Mouse (Mus musculus): ENCODE measurements around the gene Arhgap29. TPM values are rescaled to one million over a fixed set of nuclear protein-coding genes. Genes with fewer than 3 reads are reported as not detected.

Arhgap29 gene
- polyA plus RNA-seq, 1 experiment from 2014 or later, result 18.9 TPM

DNA sequence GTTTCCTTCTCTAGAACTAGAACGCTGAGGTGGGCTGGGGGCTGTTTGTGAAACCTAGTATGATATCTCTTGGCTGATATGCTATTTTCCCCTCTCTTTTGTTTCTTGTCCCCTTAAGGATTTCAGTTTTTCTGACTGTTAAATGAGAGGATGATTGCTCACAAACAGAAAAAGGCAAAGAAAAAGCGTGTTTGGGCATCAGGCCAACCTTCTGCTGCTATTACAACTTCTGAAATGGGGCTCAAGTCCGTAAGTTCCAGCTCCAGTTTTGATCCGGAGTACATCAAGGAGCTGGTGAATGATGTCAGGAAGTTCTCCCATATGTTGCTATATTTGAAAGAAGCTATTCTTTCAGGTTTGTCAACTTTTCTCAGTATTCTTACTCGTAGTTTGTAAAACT, 21.4 kb downstream of the Arhgap29 start:
- Histone ChIP-seq H3K4me2 (replicated peaks) (no peak overlapping the region), H3K27ac (no peak overlapping the region), H3K36me3 (no peaks in the 10 kb centered on the region), H3K27me3 (peaks cover 11% of the 10 kb centered on the region), H3K4me1 (replicated peaks) (peaks cover under 1% of the 10 kb centered on the region; the same call in 1 of the 2 replicates), H3K9me3 (no peaks in the 10 kb centered on the region), H3K4me3 (replicated peaks) (no peak overlapping the region), H3K9ac (replicated peaks) (no peak overlapping the region)
- WGBS, result 79% methylated on average over 5 of the region's 5 CpGs
- ATAC-seq, result no peak

DNA sequence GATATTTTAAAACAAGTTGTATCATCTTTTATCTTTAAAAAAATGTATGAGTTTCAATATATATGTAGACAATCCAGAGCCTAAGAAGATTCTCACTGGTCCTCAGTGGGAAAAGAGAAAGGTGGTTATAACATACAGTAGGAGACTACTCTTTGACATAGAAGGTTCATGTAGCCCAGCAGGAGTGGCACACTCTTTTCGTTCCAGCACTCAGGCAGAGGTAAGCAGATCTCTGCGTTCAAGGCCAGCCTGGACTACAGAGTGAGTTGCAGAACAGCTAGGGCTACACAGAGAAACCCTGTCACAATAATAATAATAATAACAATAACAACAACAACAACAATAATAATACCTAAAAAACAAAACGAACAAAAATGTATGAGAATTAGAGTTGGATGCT, 23.0 kb downstream of the Arhgap29 start:
- no peak overlapping the region for H3K4me2 ChIP-seq (replicated peaks)
- no peaks in the 10 kb centered on the region for H3K36me3 ChIP-seq
- H3K4me3 ChIP-seq (replicated peaks), result no peak overlapping the region
- no peak for ATAC-seq
- H3K9ac ChIP-seq (replicated peaks), result no peak overlapping the region
- WGBS, result 86% methylated on average over 3 of the region's 3 CpGs
- H3K27ac ChIP-seq, result no peak overlapping the region
- no peaks in the 10 kb centered on the region for H3K9me3 ChIP-seq
- no peaks in the 10 kb centered on the region for H3K4me1 ChIP-seq (replicated peaks)
- no peaks in the 10 kb centered on the region for H3K27me3 ChIP-seq

GRCm38 (mm10) chr3:121981306-121981705, 29.0 kb downstream of the Arhgap29 start:
- 83% methylated on average over 4 of the region's 4 CpGs for WGBS
- no peak overlapping the region for H3K4me3 ChIP-seq (replicated peaks)
- no peaks in the 10 kb centered on the region for H3K36me3 ChIP-seq
- no peak overlapping the region for H3K27ac ChIP-seq
- no peak overlapping the region for H3K9ac ChIP-seq (replicated peaks)
- no peaks in the 10 kb centered on the region for H3K4me1 ChIP-seq (replicated peaks)
- no peak for ATAC-seq
- H3K27me3 ChIP-seq, result no peaks in the 10 kb centered on the region
- H3K9me3 ChIP-seq, result no peaks in the 10 kb centered on the region
- no peak overlapping the region for H3K4me2 ChIP-seq (replicated peaks)

GRCm38 (mm10) chr3:121982450-121982849, 30.1 kb downstream of the Arhgap29 start:
- Histone ChIP-seq H3K27ac (no peak overlapping the region), H3K4me1 (replicated peaks) (no peaks in the 10 kb centered on the region), H3K9ac (replicated peaks) (no peak overlapping the region), H3K27me3 (no peaks in the 10 kb centered on the region), H3K9me3 (no peaks in the 10 kb centered on the region), H3K4me3 (replicated peaks) (no peak overlapping the region), H3K36me3 (no peaks in the 10 kb centered on the region), H3K4me2 (replicated peaks) (no peak overlapping the region)
- WGBS, result 70% methylated on average over 4 of the region's 4 CpGs
- no peak for ATAC-seq

GRCm38 (mm10) chr3:121995125-121995524, 42.8 kb downstream of the Arhgap29 start:
- Histone ChIP-seq H3K9me3 (no peaks in the 10 kb centered on the region), H3K4me1 (replicated peaks) (no peaks in the 10 kb centered on the region), H3K4me2 (replicated peaks) (no peak overlapping the region), H3K36me3 (no peaks in the 10 kb centered on the region), H3K27ac (no peak overlapping the region), H3K27me3 (no peaks in the 10 kb centered on the region), H3K4me3 (replicated peaks) (no peak overlapping the region), H3K9ac (replicated peaks) (no peak overlapping the region)
- WGBS, result 64% methylated on average over 4 of the region's 4 CpGs
- ATAC-seq, result no peak

DNA sequence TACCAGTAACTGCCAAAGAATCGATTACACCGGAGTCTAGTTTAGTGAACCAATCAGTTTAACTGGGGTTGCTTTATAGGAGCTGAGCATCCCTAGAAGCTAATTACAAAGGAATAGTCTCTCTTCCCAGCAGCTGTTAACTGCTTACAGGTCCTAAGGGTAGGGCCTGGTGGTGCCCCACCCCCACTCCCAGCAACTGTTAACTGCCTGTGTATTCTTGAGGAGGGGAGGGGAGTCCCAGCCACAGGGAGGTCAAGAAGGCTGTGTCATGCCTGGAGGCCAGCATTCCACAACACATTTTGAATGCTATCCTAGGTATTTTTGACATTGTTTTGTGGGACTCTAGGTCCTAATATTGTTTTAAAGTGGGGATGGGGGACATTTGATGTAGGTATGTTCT, 47.6 kb downstream of the Arhgap29 start:
- H3K27ac ChIP-seq, result no peak overlapping the region
- no peaks in the 10 kb centered on the region for H3K4me1 ChIP-seq (replicated peaks)
- H3K27me3 ChIP-seq, result no peaks in the 10 kb centered on the region
- 88% methylated on average over 2 of the region's 2 CpGs for WGBS
- no peak overlapping the region for H3K4me2 ChIP-seq (replicated peaks)
- ATAC-seq, result no peak
- H3K36me3 ChIP-seq, result no peaks in the 10 kb centered on the region
- no peak overlapping the region for H3K9ac ChIP-seq (replicated peaks)
- no peaks in the 10 kb centered on the region for H3K9me3 ChIP-seq
- no peak overlapping the region for H3K4me3 ChIP-seq (replicated peaks)

DNA sequence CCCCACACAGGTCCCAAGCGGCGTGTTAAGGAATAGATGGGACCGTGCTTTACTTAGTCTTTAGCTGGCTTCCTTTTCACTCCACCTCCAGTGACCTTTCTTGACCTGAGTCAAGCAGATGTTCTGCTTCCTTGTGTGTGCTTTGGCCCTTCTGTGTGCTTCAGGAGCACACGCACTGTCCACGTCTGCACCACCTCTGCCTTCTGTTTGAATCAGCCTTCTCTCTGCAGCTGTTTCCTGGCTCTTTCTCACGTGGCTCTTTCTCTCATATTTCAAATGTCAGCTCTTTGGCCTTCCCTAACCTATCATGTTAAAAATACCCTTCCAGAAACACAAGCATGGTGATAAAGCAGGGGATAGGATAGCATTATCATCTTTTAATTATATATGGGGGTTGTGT, 49.2 kb downstream of the Arhgap29 start:
- Histone ChIP-seq H3K9me3 (no peaks in the 10 kb centered on the region), H3K9ac (replicated peaks) (no peak overlapping the region), H3K4me3 (replicated peaks) (no peak overlapping the region), H3K27ac (no peak overlapping the region), H3K36me3 (no peaks in the 10 kb centered on the region), H3K4me1 (replicated peaks) (no peaks in the 10 kb centered on the region), H3K27me3 (no peaks in the 10 kb centered on the region), H3K4me2 (replicated peaks) (no peak overlapping the region)
- no peak for ATAC-seq
- 88% methylated on average over 6 of the region's 6 CpGs for WGBS

- H3K27ac ChIP-seq, result no peak overlapping the region
- no peak overlapping the region for H3K4me3 ChIP-seq (replicated peaks)
- H3K9ac ChIP-seq (replicated peaks), result no peak overlapping the region
- H3K4me1 ChIP-seq (replicated peaks), result no peaks in the 10 kb centered on the region
- H3K4me2 ChIP-seq (replicated peaks), result no peak overlapping the region
- H3K9me3 ChIP-seq, result no peaks in the 10 kb centered on the region
- no peaks in the 10 kb centered on the region for H3K27me3 ChIP-seq
- no peak for ATAC-seq
- WGBS, result 95% methylated on average over 5 of the region's 5 CpGs
- no peaks in the 10 kb centered on the region for H3K36me3 ChIP-seq
Observed at GRCm38 (mm10) chr3:122009818-122010217, 57.5 kb downstream of the Arhgap29 start.

GRCm38 (mm10) chr3:122010292-122010691, 58.0 kb downstream of the Arhgap29 start:
- no peak overlapping the region for H3K4me2 ChIP-seq (replicated peaks)
- no peak overlapping the region for H3K4me3 ChIP-seq (replicated peaks)
- 96% methylated on average over 5 of the region's 5 CpGs for WGBS
- no peaks in the 10 kb centered on the region for H3K36me3 ChIP-seq
- ATAC-seq, result no peak
- no peak overlapping the region for H3K27ac ChIP-seq
- no peaks in the 10 kb centered on the region for H3K9me3 ChIP-seq
- no peaks in the 10 kb centered on the region for H3K27me3 ChIP-seq
- no peaks in the 10 kb centered on the region for H3K4me1 ChIP-seq (replicated peaks)
- H3K9ac ChIP-seq (replicated peaks), result no peak overlapping the region

DNA sequence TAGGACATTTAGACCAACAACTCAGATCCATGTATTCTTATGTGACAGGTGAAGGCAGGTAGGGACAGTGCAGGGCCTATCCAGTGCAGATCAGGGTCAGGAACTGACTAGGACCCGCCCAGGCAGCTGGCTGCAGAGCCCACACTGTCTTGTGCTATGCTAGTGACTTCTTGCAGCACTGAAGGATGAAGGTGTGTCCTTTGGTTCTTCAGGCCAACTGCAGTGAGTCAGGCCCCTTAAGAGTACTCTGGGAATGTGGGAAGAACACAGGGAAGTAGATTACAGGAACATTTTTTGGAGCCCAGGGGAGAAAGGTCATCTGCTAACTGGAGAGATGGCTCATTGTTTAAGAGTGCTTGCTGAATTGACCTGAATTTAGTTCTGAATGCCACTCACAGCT, 60.1 kb downstream of the Arhgap29 start:
- H3K4me2 ChIP-seq (replicated peaks), result no peak overlapping the region
- no peak overlapping the region for H3K4me3 ChIP-seq (replicated peaks)
- no peaks in the 10 kb centered on the region for H3K27me3 ChIP-seq
- WGBS, result 74% methylated on average over 1 of the region's 1 CpGs
- H3K9ac ChIP-seq (replicated peaks), result no peak overlapping the region
- H3K4me1 ChIP-seq (replicated peaks), result no peaks in the 10 kb centered on the region
- no peak overlapping the region for H3K27ac ChIP-seq
- ATAC-seq, result no peak
- no peaks in the 10 kb centered on the region for H3K36me3 ChIP-seq
- H3K9me3 ChIP-seq, result no peaks in the 10 kb centered on the region

GRCm38 (mm10) chr3:122018421-122018820, 66.1 kb downstream of the Arhgap29 start:
- Histone ChIP-seq H3K27me3 (no peaks in the 10 kb centered on the region), H3K27ac (no peak overlapping the region), H3K9ac (replicated peaks) (no peak overlapping the region), H3K4me2 (replicated peaks) (no peak overlapping the region), H3K4me3 (replicated peaks) (no peak overlapping the region), H3K9me3 (no peaks in the 10 kb centered on the region), H3K36me3 (no peaks in the 10 kb centered on the region), H3K4me1 (replicated peaks) (no peaks in the 10 kb centered on the region)
- WGBS, result 93% methylated on average over 7 of the region's 7 CpGs
- ATAC-seq, result no peak

DNA sequence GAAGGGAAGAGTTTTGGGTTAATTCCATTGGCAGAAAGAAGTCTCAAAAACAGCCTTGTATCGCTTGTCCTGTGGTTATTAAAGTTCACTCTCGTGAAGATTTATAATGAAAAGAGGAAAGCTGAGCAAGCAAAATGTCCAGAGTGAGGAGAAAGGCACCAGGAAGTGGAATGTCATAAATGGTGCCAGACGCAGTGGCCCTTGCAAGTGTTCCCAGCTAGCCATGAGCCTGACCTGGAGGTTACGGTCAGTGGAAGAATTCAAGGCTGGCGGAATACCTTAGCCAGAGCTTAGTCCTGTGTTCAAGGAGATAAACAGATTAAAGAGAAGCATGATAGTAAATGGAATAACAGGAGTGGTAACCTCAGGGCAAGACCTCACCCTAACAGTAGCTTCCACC, 66.8 kb downstream of the Arhgap29 start:
- H3K4me3 ChIP-seq (replicated peaks), result no peak overlapping the region
- H3K27ac ChIP-seq, result no peak overlapping the region
- H3K36me3 ChIP-seq, result no peaks in the 10 kb centered on the region
- no peak overlapping the region for H3K4me2 ChIP-seq (replicated peaks)
- ATAC-seq, result no peak
- H3K9me3 ChIP-seq, result no peaks in the 10 kb centered on the region
- H3K9ac ChIP-seq (replicated peaks), result no peak overlapping the region
- H3K27me3 ChIP-seq, result no peaks in the 10 kb centered on the region
- H3K4me1 ChIP-seq (replicated peaks), result no peaks in the 10 kb centered on the region
- 93% methylated on average over 5 of the region's 5 CpGs for WGBS

GRCm38 (mm10) chr3:122021029-122021652, 68.8 kb downstream of the Arhgap29 start:
- H3K27me3 ChIP-seq, result no peaks in the 10 kb centered on the region
- no peak overlapping the region for H3K4me3 ChIP-seq (replicated peaks)
- H3K36me3 ChIP-seq, result no peaks in the 10 kb centered on the region
- H3K9me3 ChIP-seq, result no peaks in the 10 kb centered on the region
- no peak overlapping the region for H3K4me2 ChIP-seq (replicated peaks)
- ATAC-seq, result no peak
- H3K9ac ChIP-seq (replicated peaks), result no peak overlapping the region
- H3K4me1 ChIP-seq (replicated peaks), result no peaks in the 10 kb centered on the region
- WGBS, result 88% methylated on average over 8 of the region's 8 CpGs
- no peak overlapping the region for H3K27ac ChIP-seq

Measured in midbrain, embryonic 13.5 days (tissue).